Mouse (Mus musculus): Measurements from ENCODE around the gene Ugt1a5.

Ugt1a5 gene

GRCm38 (mm10) chr1:88259643-88260024, 93.8 kb downstream of the Ugt1a5 start:
- DNase-seq (ENCODE audit: inconsistent age in 2 of 2, low spot score in 1 of 2) = no peak

- DNase-seq (ENCODE audit: inconsistent age in 2 of 2, low spot score in 1 of 2) = peak in 1 of 2 experiments; percentile 80
Observed at GRCm38 (mm10) chr1:88260114-88260513, 94.3 kb downstream of the Ugt1a5 start.

- DNase-seq (ENCODE audit: inconsistent age in 2 of 2, low spot score in 1 of 2) = peak in 1 of 2 experiments; percentile 62
Observed at GRCm38 (mm10) chr1:88260604-88261377, 95.0 kb downstream of the Ugt1a5 start.

GRCm38 (mm10) chr1:88261706-88262105, 95.9 kb downstream of the Ugt1a5 start:
- peak in 1 of 2 experiments; percentile 71 for DNase-seq (ENCODE audit: inconsistent age in 2 of 2, low spot score in 1 of 2)

GRCm38 (mm10) chr1:88262255-88262654, 96.4 kb downstream of the Ugt1a5 start:
- DNase-seq (ENCODE audit: inconsistent age in 2 of 2, low spot score in 1 of 2) = peak; percentile 82 to 92

- no peak for DNase-seq (ENCODE audit: inconsistent age in 2 of 2, low spot score in 1 of 2)
Observed at GRCm38 (mm10) chr1:88262961-88263360, 97.1 kb downstream of the Ugt1a5 start.

GRCm38 (mm10) chr1:88263778-88264177, 98.0 kb downstream of the Ugt1a5 start:
- peak; percentile 36 to 70 for DNase-seq (ENCODE audit: inconsistent age in 2 of 2, low spot score in 1 of 2)

GRCm38 (mm10) chr1:88264237-88264868, 98.5 kb downstream of the Ugt1a5 start:
- peak; percentile 51 to 83 for DNase-seq (ENCODE audit: inconsistent age in 2 of 2, low spot score in 1 of 2)

- DNase-seq (ENCODE audit: inconsistent age in 2 of 2, low spot score in 1 of 2) = peak; percentile 64 to 81
Observed at GRCm38 (mm10) chr1:88264869-88265240, 99.0 kb downstream of the Ugt1a5 start.

- DNase-seq (ENCODE audit: inconsistent age in 2 of 2, low spot score in 1 of 2) = peak in 1 of 2 experiments; percentile 55
Observed at GRCm38 (mm10) chr1:88266123-88266522, 100.3 kb downstream of the Ugt1a5 start.

- DNase-seq (ENCODE audit: inconsistent age in 2 of 2, low spot score in 1 of 2) = peak; percentile 26 to 68
Observed at GRCm38 (mm10) chr1:88267489-88267888, 101.7 kb downstream of the Ugt1a5 start.

GRCm38 (mm10) chr1:88268070-88268469, 102.3 kb downstream of the Ugt1a5 start:
- peak in 1 of 2 experiments; percentile 71 for DNase-seq (ENCODE audit: inconsistent age in 2 of 2, low spot score in 1 of 2)
